Mouse (Mus musculus) heart, embryonic 13.5 days (tissue): ENCODE measurements around the gene Set. TPM values are rescaled to one million over a fixed set of nuclear protein-coding genes. Genes with fewer than 3 reads are reported as not detected.

Experiments
- ATAC-seq: fragments of 200-750 bp; cut with Nextera tagmentation; 2 replicates; pipeline ENCODE4 v1.8.0; 2017; ENCODE audit warnings: moderate TSS enrichment; ENCODE audit not compliant: insufficient number of reproducible peaks, low FRiP score, low TSS enrichment; ENCODE audit errors: extremely low read depth
- H3K27ac ChIP-seq: fragments of 300-500 bp; sonication (generic); replicated peaks from 2 replicates; pipeline ENCODE4 v1.5.1; 2015; ENCODE audit warnings: moderate library complexity, mild to moderate bottlenecking, inconsistent platforms
- H3K27me3 ChIP-seq: fragments of 300-500 bp; sonication (generic); replicated peaks from 2 replicates; pipeline ENCODE4 v1.6.1; 2015; ENCODE audit warnings: mild to moderate bottlenecking, inconsistent platforms
- H3K36me3 ChIP-seq: fragments of 300-500 bp; sonication (generic); 2 replicates; pipeline ENCODE4 v1.6.1; 2015; ENCODE audit warnings: mild to moderate bottlenecking, inconsistent platforms
- H3K4me1 ChIP-seq: fragments of 300-500 bp; sonication (generic); 2 replicates; pipeline ENCODE4 v1.6.1; 2015; ENCODE audit warnings: inconsistent platforms
- H3K4me2 ChIP-seq: fragments of 300-500 bp; sonication (generic); 2 replicates; pipeline ENCODE4 v1.6.1; 2015; ENCODE audit warnings: inconsistent platforms, mild to moderate bottlenecking, moderate library complexity
- H3K4me3 ChIP-seq: fragments of 300-500 bp; sonication (generic); 2 replicates; pipeline ENCODE4 v1.5.1; 2015; ENCODE audit warnings: moderate library complexity, mild to moderate bottlenecking, inconsistent platforms
- H3K9ac ChIP-seq: fragments of 300-500 bp; sonication (generic); 2 replicates; pipeline ENCODE4 v1.6.1; 2015; ENCODE audit warnings: inconsistent platforms, mild to moderate bottlenecking, moderate library complexity
- H3K9me3 ChIP-seq: fragments of 300-500 bp; sonication (generic); 2 replicates; pipeline ENCODE4 v1.6.1; 2016; ENCODE audit warnings: inconsistent platforms
- WGBS: fragments of 180-500 bp; shearing (Covaris S2); methylation state at CpG from one replicate; pipeline ENCODE4 v1.1.7; 2015; ENCODE audit warnings: mixed read lengths; 5-methylcytosine and 5-hydroxymethylcytosine counted together
- polyA plus RNA-seq: library from polyadenylated mRNA; unstranded; fragments of >200 nt; fragmentation: Nextera tagmentation; extraction: Ambion mirVana; gene quantifications from 2 replicates; pipeline ENCODE4 v1.2.1, GENCODE M21; 2015

Gene Set
- polyA plus RNA-seq, 1 experiment from 2014 or later, result 214 TPM

GRCm38 (mm10) chr2:30092280-30092918 is 35.2 kb downstream of the Set start:
- peaks cover 23% of the 10 kb centered on the region for H3K4me1 ChIP-seq
- H3K4me2 ChIP-seq, result peak overlapping the region; percentile 77
- WGBS, result 25% methylated on average over 6 of the region's 6 CpGs
- H3K27ac ChIP-seq, result peak overlapping the region; percentile 60
- H3K36me3 ChIP-seq, result peaks cover 33% of the 10 kb centered on the region
- H3K9ac ChIP-seq, result peak overlapping the region; percentile 89
- ATAC-seq, result no peak
- peak overlapping the region; percentile 74 for H3K4me3 ChIP-seq
- H3K9me3 ChIP-seq, result no peaks in the 10 kb centered on the region
- H3K27me3 ChIP-seq, result no peaks in the 10 kb centered on the region

GRCm38 (mm10) chr2:30093471-30094207 is 36.5 kb downstream of the Set start, which contains the start of gene Zdhhc12:
Zdhhc12 (minus strand) TSS chr2:30093648.
- H3K4me1 ChIP-seq, result peaks cover 23% of the 10 kb centered on the region
- H3K4me3 ChIP-seq, result peak within 1 kb of the TSS; percentile 74
- H3K27me3 ChIP-seq, result no peaks in the 10 kb centered on the region
- H3K9me3 ChIP-seq, result no peaks in the 10 kb centered on the region
- peak within 1 kb of the TSS; percentile 63 for H3K27ac ChIP-seq
- H3K4me2 ChIP-seq, result peak within 1 kb of the TSS; percentile 77
- WGBS, result under 1% methylated on average over 50 of the region's 51 CpGs
- ATAC-seq, result peak; percentile 96
- H3K9ac ChIP-seq, result peak within 1 kb of the TSS; percentile 89
- peaks cover 38% of the 10 kb centered on the region for H3K36me3 ChIP-seq

GRCm38 (mm10) chr2:30094208-30094588 is 37.0 kb downstream of the Set start:
- Histone ChIP-seq H3K4me3 (peak overlapping the region; percentile 74), H3K36me3 (peaks cover 43% of the 10 kb centered on the region), H3K27ac (peak overlapping the region; percentile 63), H3K4me2 (peak overlapping the region; percentile 77), H3K9me3 (no peaks in the 10 kb centered on the region), H3K27me3 (no peaks in the 10 kb centered on the region), H3K9ac (peak overlapping the region; percentile 89), H3K4me1 (peaks cover 23% of the 10 kb centered on the region)
- 3% methylated on average over 13 of the region's 13 CpGs for WGBS
- no peak for ATAC-seq

- Histone ChIP-seq H3K9me3 (no peaks in the 10 kb centered on the region), H3K9ac (no peak overlapping the region), H3K27me3 (no peaks in the 10 kb centered on the region), H3K4me1 (peaks cover 23% of the 10 kb centered on the region), H3K27ac (no peak overlapping the region), H3K36me3 (peaks cover 46% of the 10 kb centered on the region), H3K4me3 (no peak overlapping the region), H3K4me2 (no peak overlapping the region)
- WGBS, result 78% methylated on average over 2 of the region's 2 CpGs
- no peak for ATAC-seq
Measured at GRCm38 (mm10) chr2:30095882-30096527, 38.8 kb downstream of the Set start.

GRCm38 (mm10) chr2:30100214-30100613 is 43.0 kb downstream of the Set start:
- no peak overlapping the region for H3K9ac ChIP-seq
- peaks cover 76% of the 10 kb centered on the region for H3K36me3 ChIP-seq
- no peak overlapping the region for H3K4me2 ChIP-seq
- 54% methylated on average over 4 of the region's 4 CpGs for WGBS
- no peak for ATAC-seq
- H3K4me3 ChIP-seq, result no peak overlapping the region
- no peaks in the 10 kb centered on the region for H3K9me3 ChIP-seq
- no peaks in the 10 kb centered on the region for H3K4me1 ChIP-seq
- H3K27me3 ChIP-seq, result no peaks in the 10 kb centered on the region
- H3K27ac ChIP-seq, result no peak overlapping the region

GRCm38 (mm10) chr2:30106364-30106763 is 49.2 kb downstream of the Set start:
- Histone ChIP-seq H3K4me1 (no peaks in the 10 kb centered on the region), H3K9ac (no peak overlapping the region), H3K27ac (no peak overlapping the region), H3K4me2 (no peak overlapping the region), H3K9me3 (no peaks in the 10 kb centered on the region), H3K4me3 (no peak overlapping the region), H3K36me3 (peaks cover 99% of the 10 kb centered on the region), H3K27me3 (no peaks in the 10 kb centered on the region)
- ATAC-seq, result no peak

- Histone ChIP-seq H3K9me3 (no peaks in the 10 kb centered on the region), H3K4me2 (no peak overlapping the region), H3K27ac (no peak overlapping the region), H3K36me3 (peaks cover 98% of the 10 kb centered on the region), H3K9ac (no peak overlapping the region), H3K4me1 (no peaks in the 10 kb centered on the region), H3K4me3 (no peak overlapping the region), H3K27me3 (no peaks in the 10 kb centered on the region)
- 92% methylated on average over 5 of the region's 5 CpGs for WGBS
- ATAC-seq, result no peak
Measured at GRCm38 (mm10) chr2:30107646-30108045, 50.5 kb downstream of the Set start.

- Histone ChIP-seq H3K4me2 (no peak overlapping the region), H3K27ac (no peak overlapping the region), H3K9ac (no peak overlapping the region), H3K4me1 (no peaks in the 10 kb centered on the region), H3K4me3 (no peak overlapping the region), H3K27me3 (no peaks in the 10 kb centered on the region), H3K9me3 (no peaks in the 10 kb centered on the region), H3K36me3 (peaks cover 98% of the 10 kb centered on the region)
- ATAC-seq, result no peak
- WGBS, result 73% methylated on average over 4 of the region's 4 CpGs
Measured at GRCm38 (mm10) chr2:30108260-30108659, 51.1 kb downstream of the Set start.

GRCm38 (mm10) chr2:30111500-30111899 is 54.3 kb downstream of the Set start:
- H3K36me3 ChIP-seq, result peaks cover 82% of the 10 kb centered on the region
- 76% methylated on average over 2 of the region's 2 CpGs for WGBS
- no peak overlapping the region for H3K4me3 ChIP-seq
- H3K4me1 ChIP-seq, result no peaks in the 10 kb centered on the region
- H3K4me2 ChIP-seq, result no peak overlapping the region
- no peaks in the 10 kb centered on the region for H3K27me3 ChIP-seq
- H3K27ac ChIP-seq, result no peak overlapping the region
- H3K9ac ChIP-seq, result no peak overlapping the region
- no peak for ATAC-seq
- H3K9me3 ChIP-seq, result no peaks in the 10 kb centered on the region

GRCm38 (mm10) chr2:30112564-30112963 is 55.4 kb downstream of the Set start:
- no peak for ATAC-seq
- H3K27ac ChIP-seq, result no peak overlapping the region
- H3K9ac ChIP-seq, result no peak overlapping the region
- no peak overlapping the region for H3K4me3 ChIP-seq
- no peak overlapping the region for H3K4me2 ChIP-seq
- 80% methylated on average over 5 of the region's 5 CpGs for WGBS
- H3K27me3 ChIP-seq, result no peaks in the 10 kb centered on the region
- H3K9me3 ChIP-seq, result no peaks in the 10 kb centered on the region
- H3K36me3 ChIP-seq, result peaks cover 71% of the 10 kb centered on the region
- no peaks in the 10 kb centered on the region for H3K4me1 ChIP-seq

- Histone ChIP-seq H3K4me3 (no peak overlapping the region), H3K9ac (no peak overlapping the region), H3K9me3 (no peaks in the 10 kb centered on the region), H3K4me1 (peaks cover 11% of the 10 kb centered on the region), H3K27me3 (no peaks in the 10 kb centered on the region), H3K36me3 (peaks cover 18% of the 10 kb centered on the region), H3K27ac (no peak overlapping the region), H3K4me2 (no peak overlapping the region)
- no peak for ATAC-seq
- WGBS, result 39% methylated on average over 6 of the region's 6 CpGs
Measured at GRCm38 (mm10) chr2:30119641-30120051, 62.5 kb downstream of the Set start.
